ENCODE assay signal across 9 mouse cellular contexts in genomic region chr2:71837791-71838190, GRCm38 (mm10). TPM values are rescaled to one million over a fixed set of nuclear protein-coding genes. Genes with fewer than 3 reads are reported as not detected.
A peak's percentile ranks its signal among the peaks of the same experiment; 100 is the strongest.
DNase-seq lines count a peak whose midpoint lies in the region.
"Had no signal": no experiment of that assay in that cellular context is flagged by ENCODE, and none has a peak within 500 bp of the region (broad histone marks: within the 10 kb centered on the region; RNA-seq: fewer than 3 reads in every experiment).

No protein-coding gene starts in this region.

- H3K27ac ChIP-seq in heart, embryonic 10.5 days: no peak overlapping the region
- H3K27ac ChIP-seq: limb, embryonic 15.5 days had no signal

- H3K36me3 ChIP-seq in heart, embryonic 10.5 days: peaks cover 69% of the 10 kb centered on the region
- H3K36me3 ChIP-seq in splenic B cell, adult 2 months (ENCODE audit: control insufficient read depth, insufficient read depth, low read length, poor library complexity, severe bottlenecking): 0 out of 2 replicates have a peak, but pooled peaks cover 3% of the 10 kb centered on the region

- H3K4me1 ChIP-seq in heart, embryonic 10.5 days: no peaks in the 10 kb centered on the region
- H3K4me1 ChIP-seq: limb, embryonic 15.5 days had no signal

- 31% methylated on average over 6 of the region's 6 CpGs for WGBS in heart, embryonic 10.5 days

- no peaks in the 10 kb centered on the region for H3K9me3 ChIP-seq in heart, embryonic 10.5 days
- H3K9me3 ChIP-seq: limb, embryonic 15.5 days had no signal

- H3K4me3 ChIP-seq in heart, embryonic 10.5 days: no peak overlapping the region
- H3K4me3 ChIP-seq: limb, embryonic 15.5 days had no signal

- no peaks in the 10 kb centered on the region for H3K27me3 ChIP-seq in heart, embryonic 10.5 days (ENCODE audit: insufficient read depth, poor library complexity, severe bottlenecking)
- H3K27me3 ChIP-seq in splenic B cell, adult 2 months (ENCODE audit: control insufficient read depth, insufficient read depth, low read length, poor library complexity, severe bottlenecking): no peaks in the 10 kb centered on the region
- H3K27me3 ChIP-seq: limb, embryonic 15.5 days had no signal

- DNase-seq in heart, adult 18-20 months: peak; percentile 47 to 88
- DNase-seq in heart, embryonic 10.5 days (ENCODE audit: low spot score): no peak
- DNase-seq in CD4-positive, CD25-positive, alpha-beta regulatory T cell, adult 2 months (ENCODE audit: low read depth, low spot score): peak; percentile 83
- peak; percentile 86 for DNase-seq in adrenal gland, postnatal 14 days
- peak; percentile 66 for DNase-seq in embryo, embryonic 9.5 days (ENCODE audit: extremely low spot score)
- DNase-seq in kidney, postnatal 4 days: peak; percentile 85 to 87
- peak; percentile 44 for DNase-seq in lung, postnatal 25 days (ENCODE audit: low spot score)
- DNase-seq in splenic B cell, adult 2 months (ENCODE audit: low read depth, low spot score): peak; percentile 76

RNA-seq across cellular contexts. Expression of gene Pdk1, which starts 35.2 kb away (rescaled TPM):
- 100 to 1,000 TPM; 177 to 179 TPM for total RNA-seq in heart, adult 18-20 months (2021)
- 88.2 and 111 TPM in 2 replicates for polyA plus RNA-seq in heart, embryonic 10.5 days (2016; fragmentation: Nextera tagmentation; extraction: Ambion mirVana)
- 37.5 and 55.5 TPM in 2 replicates for total RNA-seq in adrenal gland, postnatal 14 days (2021)
